ENCODE assay signal across 8 mouse cellular contexts in genomic region chr2:25262795-25263622, GRCm38 (mm10). TPM values are rescaled to one million over a fixed set of nuclear protein-coding genes. Genes with fewer than 3 reads are reported as not detected.
DNase-seq lines count a peak whose midpoint lies in the region; ATAC-seq lines count a peak whose summit lies in the region.

No protein-coding gene starts in this region.

- under 1% methylated on average over 80 of the region's 82 CpGs for WGBS in heart, embryonic 12.5 days
- WGBS in limb, embryonic 10.5 days: under 1% methylated on average over 82 of the region's 82 CpGs
- WGBS in midbrain, embryonic 14.5 days: under 1% methylated on average over 82 of the region's 82 CpGs

- peak overlapping the region; percentile 77 for H3K4me3 ChIP-seq in heart, embryonic 12.5 days
- peak overlapping the region; percentile 85 for H3K4me3 ChIP-seq in limb, embryonic 10.5 days
- H3K4me3 ChIP-seq in midbrain, embryonic 14.5 days (replicated peaks; ENCODE audit: low read depth, low read length): peak overlapping the region; percentile 80

- ATAC-seq in heart, embryonic 12.5 days (ENCODE audit: insufficient number of reproducible peaks, low FRiP score): peak; percentile 12
- peak; percentile 21 for ATAC-seq in midbrain, embryonic 14.5 days (ENCODE audit: low FRiP score, low TSS enrichment)

- H3K27ac ChIP-seq in heart, embryonic 12.5 days (ENCODE audit: poor library complexity, severe bottlenecking): no peak overlapping the region
- H3K27ac ChIP-seq in limb, embryonic 10.5 days: peak overlapping the region; percentile 80
- peak overlapping the region; percentile 74 for H3K27ac ChIP-seq in midbrain, embryonic 14.5 days (replicated peaks; ENCODE audit: low read depth, low read length)

- no peaks in the 10 kb centered on the region for H3K9me3 ChIP-seq in heart, embryonic 12.5 days (replicated peaks)
- H3K9me3 ChIP-seq in limb, embryonic 10.5 days (replicated peaks): no peaks in the 10 kb centered on the region
- H3K9me3 ChIP-seq in midbrain, embryonic 14.5 days (ENCODE audit: control insufficient read depth, low read length): no peaks in the 10 kb centered on the region

- no peaks in the 10 kb centered on the region for H3K36me3 ChIP-seq in heart, embryonic 12.5 days
- peaks cover 1% of the 10 kb centered on the region for H3K36me3 ChIP-seq in limb, embryonic 10.5 days
- no peaks in the 10 kb centered on the region for H3K36me3 ChIP-seq in midbrain, embryonic 14.5 days (ENCODE audit: control insufficient read depth, insufficient read depth, low read length)

- peaks cover 18% of the 10 kb centered on the region for H3K27me3 ChIP-seq in heart, embryonic 12.5 days (replicated peaks)
- H3K27me3 ChIP-seq in limb, embryonic 10.5 days (ENCODE audit: low read depth, poor library complexity, severe bottlenecking): peaks cover 29% of the 10 kb centered on the region
- H3K27me3 ChIP-seq in midbrain, embryonic 14.5 days (ENCODE audit: control insufficient read depth, insufficient read depth, low read length): peaks cover 9% of the 10 kb centered on the region

- peak overlapping the region; percentile 93 for H3K4me2 ChIP-seq in heart, embryonic 12.5 days
- peak overlapping the region; percentile 100 for H3K4me2 ChIP-seq in midbrain, embryonic 14.5 days (ENCODE audit: low read length)

- peaks cover 43% of the 10 kb centered on the region for H3K4me1 ChIP-seq in heart, embryonic 12.5 days (replicated peaks)
- H3K4me1 ChIP-seq in limb, embryonic 10.5 days: peaks cover 41% of the 10 kb centered on the region
- H3K4me1 ChIP-seq in midbrain, embryonic 14.5 days (ENCODE audit: control insufficient read depth, insufficient read depth, low read length): peaks cover 47% of the 10 kb centered on the region

- peak; percentile 61 for DNase-seq in right cerebral cortex, postnatal 25 days
- DNase-seq in right cerebral cortex, postnatal 36 days (ENCODE audit: low spot score in 2 of 2): no peak
- peak; percentile 85 for DNase-seq in cerebellum, adult 11-12 months
- peak; percentile 58 for DNase-seq in limb, embryonic 10.5 days (ENCODE audit: low spot score)
- peak; percentile 71 for DNase-seq in midbrain, embryonic 14.5 days
- DNase-seq in thymus, postnatal 10 days (ENCODE audit: low spot score in 2 of 2): peak; percentile 47 to 63
- no peak for DNase-seq in right cerebral cortex, postnatal 4 days

- H3K9ac ChIP-seq in heart, embryonic 12.5 days: peak overlapping the region; percentile 74
- peak overlapping the region; percentile 68 for H3K9ac ChIP-seq in midbrain, embryonic 14.5 days (replicated peaks; ENCODE audit: low read length)

RNA-seq across cellular contexts. Expression of gene Tprn, which starts 0.6 kb away (rescaled TPM):
- 4.9 and 5.1 TPM in 2 replicates for polyA plus RNA-seq in heart, embryonic 12.5 days (2016; fragmentation: Nextera tagmentation; extraction: Ambion mirVana)
- polyA plus RNA-seq in limb, embryonic 10.5 days (2016; fragmentation: Nextera tagmentation; extraction: Ambion mirVana): 8.7 and 9.7 TPM in 2 replicates
- 13.1 and 13.3 TPM in 2 replicates for polyA plus RNA-seq in midbrain, embryonic 14.5 days (2014; fragmentation: Nextera tagmentation; extraction: Ambion mirVana)

RNA-seq across cellular contexts. Expression of gene Tmem203, which starts 7.8 kb away (rescaled TPM):
- polyA plus RNA-seq in heart, embryonic 12.5 days (2016; fragmentation: Nextera tagmentation; extraction: Ambion mirVana): 18.3 and 19.1 TPM in 2 replicates
- 14.5 and 18.4 TPM in 2 replicates for polyA plus RNA-seq in limb, embryonic 10.5 days (2016; fragmentation: Nextera tagmentation; extraction: Ambion mirVana)
- 11.3 and 12.9 TPM in 2 replicates for polyA plus RNA-seq in midbrain, embryonic 14.5 days (2014; fragmentation: Nextera tagmentation; extraction: Ambion mirVana)

RNA-seq across cellular contexts. Expression of gene Ssna1, which starts 9.2 kb away (rescaled TPM):
- 131 and 133 TPM in 2 replicates for polyA plus RNA-seq in heart, embryonic 12.5 days (2016; fragmentation: Nextera tagmentation; extraction: Ambion mirVana)
- polyA plus RNA-seq in limb, embryonic 10.5 days (2016; fragmentation: Nextera tagmentation; extraction: Ambion mirVana): 235 and 243 TPM in 2 replicates
- polyA plus RNA-seq in midbrain, embryonic 14.5 days (2014; fragmentation: Nextera tagmentation; extraction: Ambion mirVana): 196 TPM in 2 replicates

RNA-seq across cellular contexts. Expression of gene Anapc2, which starts 9.3 kb away (rescaled TPM):
- 83.4 and 87.7 TPM in 2 replicates for polyA plus RNA-seq in heart, embryonic 12.5 days (2016; fragmentation: Nextera tagmentation; extraction: Ambion mirVana)
- 138 and 153 TPM in 2 replicates for polyA plus RNA-seq in limb, embryonic 10.5 days (2016; fragmentation: Nextera tagmentation; extraction: Ambion mirVana)
- polyA plus RNA-seq in midbrain, embryonic 14.5 days (2014; fragmentation: Nextera tagmentation; extraction: Ambion mirVana): 112 and 117 TPM in 2 replicates

RNA-seq across cellular contexts. Expression of gene AL732309.1, which starts 16.3 kb away (rescaled TPM):
- polyA plus RNA-seq in heart, embryonic 12.5 days (2016; fragmentation: Nextera tagmentation; extraction: Ambion mirVana): 2.6 and 3.2 TPM in 2 replicates
- 6.5 and 7.8 TPM in 2 replicates for polyA plus RNA-seq in limb, embryonic 10.5 days (2016; fragmentation: Nextera tagmentation; extraction: Ambion mirVana)
- polyA plus RNA-seq in midbrain, embryonic 14.5 days (2014; fragmentation: Nextera tagmentation; extraction: Ambion mirVana): 3.7 and 5.1 TPM in 2 replicates

Comparison
In these comparisons a context has a peak if more than half of its experiments do, and no peak if none do; other contexts are left out.
1. DNase-seq: peak in right cerebral cortex, postnatal 25 days (single experiment), cerebellum, adult 11-12 months (single experiment), limb, embryonic 10.5 days (single experiment), midbrain, embryonic 14.5 days (single experiment) and thymus, postnatal 10 days (2 of 2); none in right cerebral cortex, postnatal 36 days (0 of 2) and right cerebral cortex, postnatal 4 days (single experiment).
2. Peak in every context shown above with its lines, with median percentiles within 50 percentile points of each other: H3K4me3 ChIP-seq.